Mouse (Mus musculus): Measurements from ENCODE around the gene Fer1l5.
A peak's percentile ranks its signal among the peaks of the same experiment; 100 is the strongest.

The Fer1l5 gene

GRCm38 (mm10) chr1:36371934-36372845, at the start of gene Fer1l5:
TSS of gene Fer1l5 (plus strand) at chr1:36372291.
- DNase-seq, result no peak

- DNase-seq, result no peak
These were observed 49.0 kb upstream of the Fer1l5 start for GRCm38 (mm10) chr1:36323076-36323475.

DNA sequence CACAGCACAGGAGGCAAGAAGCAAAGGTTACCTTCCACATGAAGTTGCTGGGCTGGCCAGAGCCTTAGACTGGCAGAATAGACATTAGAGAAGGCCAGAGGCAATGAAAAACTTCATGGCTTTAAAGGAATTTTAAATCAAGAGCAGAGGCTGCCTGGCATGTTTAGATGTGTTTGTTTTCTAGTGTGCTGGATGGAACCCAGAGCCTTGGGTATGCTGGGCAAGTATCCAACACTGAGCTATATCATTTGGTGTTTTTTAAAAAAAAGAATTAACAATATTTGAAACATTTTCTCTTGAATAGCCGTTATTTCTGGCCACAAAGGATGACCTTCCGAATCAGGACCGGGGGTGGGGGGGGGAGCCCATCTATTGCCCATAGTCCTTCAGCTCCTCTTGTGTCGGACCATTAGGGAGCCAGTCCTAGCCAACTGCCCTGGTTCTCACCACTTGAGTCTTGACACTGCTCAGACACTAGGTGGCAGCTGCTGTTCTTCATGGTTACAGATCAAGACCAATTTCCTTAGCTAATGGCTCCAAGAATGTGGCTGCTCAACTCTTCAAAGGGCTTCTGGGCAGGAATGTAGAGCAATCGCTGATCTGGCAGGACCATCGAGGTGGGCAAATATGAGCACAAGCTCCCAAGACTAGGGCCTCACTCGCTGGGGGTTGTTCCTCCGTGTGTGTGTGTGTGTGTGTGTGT, 48.2 kb upstream of the Fer1l5 start:
- DNase-seq, result peak; percentile 55 to 67

DNA sequence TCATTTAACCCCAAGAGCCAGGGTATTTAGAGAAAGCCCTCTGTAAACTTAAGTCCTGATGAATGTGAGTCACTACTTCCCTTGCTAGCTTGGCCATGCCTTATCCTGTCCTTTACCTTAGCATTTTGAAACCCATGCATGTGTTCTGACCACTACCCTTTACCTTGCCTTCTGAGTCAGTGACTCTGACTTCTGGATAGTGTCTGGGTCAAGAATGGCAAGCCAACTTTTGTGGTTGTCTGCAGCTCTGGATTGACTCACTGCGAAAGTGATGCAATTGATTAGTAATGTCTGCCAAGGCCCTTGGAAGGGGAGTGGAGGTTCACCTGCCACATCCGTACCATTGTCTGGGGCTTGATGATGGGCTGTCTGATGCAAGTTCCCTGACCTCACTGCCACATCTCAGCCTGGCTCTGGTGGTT, 46.2 kb upstream of the Fer1l5 start:
- no peak for DNase-seq

DNA sequence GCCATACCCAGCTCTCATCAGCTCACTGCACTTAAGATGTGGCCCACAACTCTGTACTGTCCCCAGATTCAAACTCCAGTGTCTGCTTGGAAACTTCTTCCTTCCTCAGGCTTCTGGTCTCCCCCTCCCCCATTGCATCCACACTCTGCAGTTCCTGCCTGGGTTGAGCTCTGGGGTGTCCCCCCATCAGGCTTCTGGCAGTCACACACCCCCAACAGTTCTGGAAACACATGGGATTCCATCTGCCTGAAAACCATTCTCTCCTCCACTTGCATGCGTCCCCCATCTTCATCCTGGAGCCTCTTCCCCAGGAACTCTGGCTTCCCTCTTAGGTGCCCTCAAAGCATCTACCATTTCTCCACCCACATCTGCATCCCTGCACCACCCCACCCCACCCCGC, 45.3 kb upstream of the Fer1l5 start:
- DNase-seq, result no peak

- DNase-seq, result no peak
These were observed 40.3 kb upstream of the Fer1l5 start for GRCm38 (mm10) chr1:36331743-36332142.

- peak in 1 of 2 experiments; percentile 44 for DNase-seq
These were observed 38.9 kb upstream of the Fer1l5 start for GRCm38 (mm10) chr1:36332955-36333887.

- no peak for DNase-seq
These were observed 29.5 kb upstream of the Fer1l5 start for GRCm38 (mm10) chr1:36342547-36342946.

GRCm38 (mm10) chr1:36352351-36352750, 19.7 kb upstream of the Fer1l5 start:
- no peak for DNase-seq

DNA sequence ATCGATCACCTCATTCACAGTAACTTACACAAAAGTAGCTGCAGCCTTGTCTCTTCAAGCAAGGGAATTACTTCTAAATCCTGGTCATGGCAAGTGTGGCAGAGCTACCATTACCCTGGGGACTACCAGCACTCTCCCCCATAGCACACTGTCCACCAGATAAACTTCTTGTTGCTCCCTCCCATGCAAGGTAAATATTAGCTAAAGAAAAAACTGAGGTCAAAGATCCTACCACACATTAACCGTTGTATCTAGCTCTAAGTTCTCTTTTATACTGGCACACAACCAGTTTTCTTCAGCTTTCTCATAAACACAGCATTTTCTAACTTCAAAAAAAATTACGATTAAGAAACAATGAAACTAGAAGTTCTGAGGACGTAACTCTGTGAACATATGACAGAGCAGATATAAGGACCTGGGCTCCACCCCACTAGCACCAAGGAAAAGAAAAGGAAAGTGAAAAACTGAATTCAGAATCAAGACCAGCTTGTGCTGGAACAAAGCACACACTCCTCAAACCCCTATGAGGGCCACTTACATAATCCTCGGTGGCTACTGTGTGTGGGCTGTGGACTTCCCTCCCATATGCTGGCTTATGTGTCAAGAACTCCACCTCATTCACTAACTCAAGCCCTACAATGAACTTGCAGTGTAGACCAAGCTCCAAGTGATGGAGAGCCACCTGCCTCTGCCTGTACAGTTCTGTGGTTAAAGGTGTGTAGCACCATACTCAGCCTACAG, 15.0 kb upstream of the Fer1l5 start:
- DNase-seq, result peak; percentile 41 to 76

DNA sequence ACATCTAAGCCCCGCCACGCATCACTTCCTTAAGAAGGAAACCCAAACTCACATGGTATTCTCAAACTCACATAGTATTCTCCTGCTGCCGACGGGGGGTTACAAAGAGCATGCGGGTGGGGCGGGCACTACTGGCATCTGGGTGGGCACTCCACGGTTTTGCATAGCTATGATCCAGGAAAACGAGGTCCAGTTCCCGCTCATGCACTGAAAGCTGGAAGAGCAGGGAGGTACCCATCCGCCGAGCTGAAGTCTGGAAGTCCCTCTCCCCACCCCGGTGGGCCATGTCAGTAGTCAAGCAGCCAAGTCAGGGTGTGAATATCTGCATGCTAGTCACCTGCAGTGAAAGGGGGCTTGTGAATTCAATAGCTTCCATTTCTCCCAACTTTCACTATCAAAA, 4.4 kb upstream of the Fer1l5 start:
- DNase-seq, result no peak

- peak; percentile 53 to 63 for DNase-seq
These were observed 3.8 kb upstream of the Fer1l5 start for GRCm38 (mm10) chr1:36368112-36368968.

DNA sequence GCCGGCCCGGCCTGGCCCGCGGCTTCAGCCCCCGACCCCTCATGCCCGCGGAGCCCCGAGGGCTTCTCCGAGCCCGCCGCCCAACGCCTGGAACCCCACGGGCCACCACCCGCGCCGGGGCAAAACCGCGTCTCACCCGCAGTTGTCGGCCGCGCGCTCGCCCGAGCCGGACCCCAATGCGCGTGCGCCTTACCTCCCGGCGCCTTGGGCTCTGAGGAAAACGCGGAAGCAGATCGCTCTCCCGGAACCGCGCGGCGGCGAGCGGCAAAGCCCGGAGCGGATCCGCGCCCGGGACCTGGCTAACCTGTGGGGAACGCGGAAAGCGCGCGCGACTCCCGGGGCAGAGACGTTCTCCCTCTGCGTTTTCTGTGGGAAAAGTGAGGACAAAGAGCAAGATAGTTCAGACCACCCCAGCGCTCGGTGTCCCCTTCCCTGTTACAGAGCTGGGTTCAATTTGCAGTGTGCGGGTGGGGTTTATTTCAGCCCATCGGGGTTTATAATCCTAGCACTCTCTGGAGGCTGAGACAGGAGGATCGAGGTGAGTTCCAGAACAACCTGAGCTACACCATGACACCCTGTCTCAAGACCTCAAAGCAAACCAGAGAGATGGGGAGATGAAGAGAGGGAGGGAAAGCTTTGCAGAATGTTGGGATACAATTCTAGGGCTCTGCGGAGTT, 3.0 kb upstream of the Fer1l5 start, which contains the start of gene Kansl3:
Kansl3 (minus strand) TSS at position 213 of the 677 bp plus-strand sequence.
- DNase-seq, result peak; percentile 77 to 88

DNA sequence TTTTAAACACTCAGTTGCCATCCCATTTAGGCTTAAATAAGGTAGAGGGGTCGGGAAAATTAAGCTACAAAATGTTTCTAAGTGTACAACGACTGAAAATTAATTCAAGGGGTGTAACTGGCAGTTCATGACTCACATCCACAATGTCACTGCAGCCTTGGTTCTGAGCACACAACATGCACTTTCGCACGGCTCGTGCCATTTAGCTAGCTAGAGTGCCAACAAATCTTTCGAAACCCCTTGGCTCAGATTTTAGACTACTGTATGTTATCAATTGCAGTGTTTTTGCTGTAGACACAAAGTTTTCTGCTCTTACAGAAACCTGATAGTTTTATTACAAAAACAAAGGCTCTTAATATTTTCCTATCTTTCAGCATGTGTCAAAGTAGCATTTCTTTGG, 1.2 kb upstream of the Fer1l5 start:
- no peak for DNase-seq

- no peak for DNase-seq
These were observed 6.8 kb downstream of the Fer1l5 start for GRCm38 (mm10) chr1:36378880-36379279.

DNA sequence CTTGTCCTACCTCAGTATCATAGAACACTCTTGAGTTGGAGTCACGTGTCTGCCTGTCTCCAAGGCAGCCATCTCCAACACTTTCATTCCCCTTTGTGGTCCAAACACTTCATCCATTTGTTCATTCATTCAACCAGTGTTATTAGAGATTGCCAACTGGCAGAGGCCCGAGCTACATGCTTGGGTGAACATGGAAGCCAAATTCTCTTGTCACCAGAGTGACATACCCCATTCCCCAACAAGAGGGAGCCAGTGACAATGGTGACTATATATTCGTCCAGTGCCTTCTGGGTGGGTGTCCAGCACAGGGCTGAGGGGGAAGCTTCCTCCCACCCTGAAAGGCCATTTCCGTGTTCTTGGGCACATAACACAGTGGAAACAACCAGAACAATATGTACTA, 7.5 kb downstream of the Fer1l5 start:
- no peak for DNase-seq

DNA sequence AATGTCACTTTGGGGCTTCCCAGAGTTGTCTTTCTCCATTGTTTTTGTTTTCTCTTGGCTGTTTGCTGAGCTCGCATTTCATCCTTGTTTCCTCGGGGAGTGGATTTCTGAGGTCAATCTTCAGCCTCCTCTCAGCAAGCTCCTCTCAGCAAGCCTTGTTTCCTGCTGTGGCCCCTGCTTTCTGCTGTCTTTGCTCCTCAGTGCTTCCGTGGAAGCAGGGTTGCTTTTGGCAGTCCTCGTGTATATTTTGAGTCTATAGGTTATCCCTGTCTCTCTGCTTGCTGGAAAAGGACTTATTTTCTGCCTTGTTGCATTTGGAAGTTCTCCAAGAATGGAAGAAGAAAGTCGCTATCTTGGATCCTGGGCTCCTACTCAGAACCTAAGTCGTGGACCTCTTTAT, 24.9 kb downstream of the Fer1l5 start:
- no peak for DNase-seq

DNA sequence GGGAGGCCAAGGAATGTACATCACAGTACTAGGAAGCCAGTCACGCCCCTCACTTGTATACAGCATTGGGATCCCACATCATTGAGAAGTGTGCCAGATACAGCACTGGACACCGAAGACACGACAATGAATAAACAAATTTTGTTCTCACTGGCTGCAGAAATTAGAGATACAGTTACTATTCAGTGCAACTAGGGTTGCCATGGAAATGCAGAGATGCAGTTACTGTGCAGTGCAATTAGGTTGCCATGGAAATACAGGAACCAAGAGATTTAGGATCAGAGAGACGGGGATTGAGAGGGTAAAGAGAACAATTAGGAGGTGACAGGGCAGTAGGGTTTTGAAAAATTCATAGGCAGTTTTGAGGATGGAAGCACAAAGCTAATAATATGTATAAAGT, 29.4 kb downstream of the Fer1l5 start:
- no peak for DNase-seq

DNA sequence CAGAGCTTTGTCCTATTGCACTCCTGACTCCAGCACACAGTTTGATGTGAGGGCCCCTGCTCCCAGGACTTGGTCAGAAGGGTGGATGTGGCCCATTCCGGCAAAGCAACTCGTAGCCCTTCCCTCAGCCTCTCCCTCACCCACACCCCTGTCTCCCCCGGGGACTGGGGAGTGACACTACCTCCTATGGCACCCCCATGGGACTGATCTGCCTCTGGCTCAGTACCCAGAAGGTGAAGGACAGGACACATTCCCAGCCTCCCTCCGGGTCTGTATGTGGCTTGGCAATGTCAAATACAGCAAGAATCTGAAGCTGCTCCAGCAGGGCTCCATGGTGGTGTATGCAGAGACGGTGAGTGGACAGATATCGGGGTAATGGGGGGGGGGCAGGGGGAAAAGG, 32.4 kb downstream of the Fer1l5 start:
- no peak for DNase-seq

- DNase-seq, result no peak
These were observed 57.4 kb downstream of the Fer1l5 start for GRCm38 (mm10) chr1:36429511-36429910.

DNA sequence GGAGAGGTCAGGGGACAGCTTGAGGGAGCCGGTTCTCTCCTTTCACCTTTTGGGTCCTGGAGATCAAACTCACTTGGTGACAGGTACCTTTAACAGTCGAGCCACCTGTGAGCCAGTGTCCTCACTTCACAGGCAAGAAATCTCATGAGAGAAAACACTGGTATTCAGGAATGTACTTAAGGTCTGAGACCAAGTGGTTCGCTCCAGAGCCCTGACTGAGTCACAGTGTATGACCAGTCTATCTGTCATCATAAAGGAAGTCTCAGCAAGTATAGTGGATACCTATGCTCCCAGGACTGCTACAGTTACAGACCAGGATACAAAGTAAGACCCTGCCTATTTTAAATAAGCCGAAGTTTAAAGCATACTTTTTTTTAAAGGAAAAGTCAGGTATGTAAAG, 60.9 kb downstream of the Fer1l5 start:
- DNase-seq, result no peak
